Mouse (Mus musculus) cerebellum, adult 8-10 months (tissue): ENCODE measurements around the gene Mnat1.
"Not testable (repeated sequence)": the region's sequence is repeated elsewhere in the genome, so short reads cannot be mapped to it uniquely, and the experiment has no call there.

Experiments used
- DNase-seq: peaks from one replicate; pipeline ENCODE4 v3.0.0; 2022

Gene Mnat1

GRCm38 (mm10) chr12:73123093-73124041, at the start of gene Mnat1:
TSS of gene Mnat1 (plus strand) at chr12:73123717.
- DNase-seq = peak; percentile 89

GRCm38 (mm10) chr12:73081828-73082227, 41.7 kb upstream of the Mnat1 start:
- DNase-seq = not testable (repeated sequence)

- no peak for DNase-seq
Observed at GRCm38 (mm10) chr12:73083773-73084172, 39.7 kb upstream of the Mnat1 start.

DNA sequence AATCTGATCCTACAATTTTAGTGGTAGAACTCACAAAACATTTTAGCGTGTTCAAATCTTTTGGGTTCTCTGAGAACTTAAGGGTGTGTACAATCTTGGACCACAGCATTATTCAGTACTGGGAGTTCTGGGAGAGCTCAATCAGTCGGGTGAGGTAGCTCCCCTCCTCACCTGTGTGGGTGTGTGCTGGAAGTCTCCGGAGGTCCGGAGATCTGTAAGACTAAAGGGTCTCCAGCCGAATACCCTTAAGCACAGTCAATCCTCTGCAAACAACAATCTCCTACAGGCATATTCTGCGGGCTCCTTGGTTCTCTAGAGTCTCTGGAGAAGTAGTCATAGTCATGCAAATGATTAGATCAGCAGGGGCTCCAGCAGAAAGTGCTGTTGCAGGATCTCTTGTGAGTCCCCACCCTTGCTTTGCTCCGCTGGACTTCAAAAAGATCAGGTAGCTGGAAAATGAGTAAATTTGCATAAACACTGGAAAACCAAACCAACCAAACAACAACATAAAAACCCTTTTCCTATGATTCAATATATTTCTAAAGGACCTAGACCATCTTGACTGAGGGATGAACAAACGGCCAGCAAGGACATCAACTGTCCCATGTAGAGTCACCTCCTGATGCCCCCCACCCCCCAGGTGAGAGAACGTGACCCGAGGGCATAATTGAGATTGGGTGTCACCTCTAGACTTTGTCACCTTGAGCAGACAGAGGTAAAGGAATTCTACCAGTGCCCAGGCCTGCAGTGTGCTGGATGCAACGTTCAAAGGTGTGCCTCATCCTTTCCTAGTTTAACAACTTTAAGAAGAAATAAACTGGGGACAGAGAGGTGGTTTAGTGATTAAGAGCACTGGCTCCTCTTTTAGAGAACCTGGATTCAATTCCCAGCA, 37.5 kb upstream of the Mnat1 start:
- DNase-seq = no peak

DNA sequence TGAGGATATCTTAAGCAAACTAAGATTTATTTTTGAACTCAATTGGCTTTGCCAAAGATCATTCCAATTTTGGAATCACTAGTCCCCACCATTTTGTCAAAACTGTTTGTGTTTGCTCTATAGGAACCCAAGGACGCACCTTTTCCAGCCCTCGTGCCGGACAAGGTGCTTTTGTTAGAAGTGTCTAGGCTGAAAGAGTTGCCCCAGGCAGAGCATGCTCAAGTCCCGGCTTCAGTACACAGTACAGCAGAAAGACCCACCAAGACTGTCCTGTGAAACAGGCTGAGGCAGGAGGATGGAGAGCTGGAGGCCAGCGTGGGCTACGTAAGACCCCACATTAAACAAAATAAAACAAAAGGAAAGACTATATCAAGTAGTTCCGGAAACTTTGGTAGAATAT, 36.4 kb upstream of the Mnat1 start:
- no peak for DNase-seq

DNA sequence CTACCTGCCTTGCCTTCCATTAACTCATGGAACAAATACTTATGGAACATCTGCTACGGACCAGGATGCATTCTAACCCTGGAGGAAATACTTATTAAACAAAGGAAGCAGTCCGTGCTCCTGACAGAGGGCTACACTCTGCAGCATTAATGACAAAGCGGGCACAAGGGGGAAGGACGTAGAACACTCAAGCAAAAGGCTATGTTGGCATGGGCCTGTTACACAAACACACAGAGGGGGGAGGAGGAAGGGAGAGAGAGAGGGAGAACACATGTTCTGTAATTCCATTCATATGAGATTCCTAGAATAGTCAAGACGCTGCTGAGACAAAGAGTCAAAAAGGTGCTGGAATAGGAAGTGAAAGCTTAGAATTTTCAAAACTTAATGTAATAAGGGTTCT, 35.0 kb upstream of the Mnat1 start:
- DNase-seq = no peak

DNA sequence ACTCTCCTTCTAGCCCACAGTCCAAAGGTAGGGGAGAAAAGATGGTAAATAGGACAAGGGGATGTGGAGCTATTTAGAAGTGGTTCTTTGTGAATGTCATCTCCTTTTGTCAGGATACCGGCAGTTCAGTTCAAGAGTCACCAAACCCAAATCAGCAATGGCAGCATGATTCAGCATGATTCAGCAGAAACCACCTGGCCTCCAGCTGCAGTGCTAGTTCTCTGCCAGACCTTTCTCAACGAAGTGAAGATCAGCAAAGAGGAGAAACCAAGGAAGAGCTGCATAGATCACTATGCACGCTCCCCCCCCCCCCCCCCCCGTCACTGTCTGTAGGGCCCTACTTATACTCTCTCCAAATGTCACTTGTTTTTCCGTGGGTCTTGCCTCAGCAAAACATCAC, 34.6 kb upstream of the Mnat1 start:
- DNase-seq = no peak

DNA sequence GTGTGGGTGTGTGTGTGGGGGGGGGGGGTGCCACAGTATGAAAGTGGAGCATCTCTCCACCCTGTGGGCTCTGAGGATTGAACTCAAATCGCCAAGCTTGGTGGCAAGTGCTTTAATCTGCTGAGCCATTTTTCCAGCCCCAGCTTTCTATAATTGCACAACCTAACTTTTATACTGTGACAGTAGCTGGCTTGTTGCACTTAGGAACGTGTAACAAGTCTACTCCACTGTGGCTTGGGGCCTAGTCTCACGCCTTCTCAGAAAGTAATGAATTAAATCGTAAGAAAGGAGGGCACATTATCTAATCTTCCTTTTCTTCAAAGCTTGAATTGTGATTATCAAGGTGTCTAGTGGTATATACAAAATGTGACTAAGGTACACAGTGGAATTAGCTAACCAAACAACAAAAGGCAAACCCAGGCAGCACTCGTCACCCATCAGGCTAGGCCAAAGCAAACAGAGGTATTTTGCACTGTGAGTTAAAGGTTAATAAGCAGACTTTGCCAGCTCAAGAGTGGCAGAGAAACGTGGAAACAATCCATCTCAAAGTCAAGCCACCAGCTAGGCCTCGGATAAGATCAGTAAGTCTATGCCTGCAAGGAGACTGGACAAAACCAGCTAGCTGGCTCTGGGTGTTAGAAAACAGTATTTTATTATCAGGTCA, 32.7 kb upstream of the Mnat1 start:
- DNase-seq = no peak

DNA sequence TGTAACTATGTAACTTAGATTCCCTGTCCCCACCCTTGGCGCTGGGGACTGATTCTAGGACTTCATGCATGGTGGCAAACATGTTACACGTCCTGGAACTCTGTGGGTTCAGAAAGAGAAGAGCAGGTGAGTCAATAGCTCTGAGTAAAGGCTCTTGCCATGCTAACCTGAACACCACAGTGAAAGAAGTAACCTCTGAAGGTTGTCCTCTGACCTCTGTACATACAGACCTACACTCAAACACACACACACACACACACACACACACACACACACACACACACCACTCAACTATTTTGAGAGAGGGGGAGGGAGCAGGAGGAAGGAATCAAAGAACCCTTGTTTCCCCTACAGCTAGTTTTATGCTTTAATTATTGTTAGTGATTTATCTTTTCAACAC, 29.3 kb upstream of the Mnat1 start:
- no peak for DNase-seq

GRCm38 (mm10) chr12:73094605-73095004, 28.9 kb upstream of the Mnat1 start:
- no peak for DNase-seq

- not testable (repeated sequence) for DNase-seq
Observed at GRCm38 (mm10) chr12:73096177-73096576, 27.3 kb upstream of the Mnat1 start.

- no peak for DNase-seq
Observed at GRCm38 (mm10) chr12:73098593-73098992, 24.9 kb upstream of the Mnat1 start.

- DNase-seq = no peak
Observed at GRCm38 (mm10) chr12:73103713-73104112, 19.8 kb upstream of the Mnat1 start.

DNA sequence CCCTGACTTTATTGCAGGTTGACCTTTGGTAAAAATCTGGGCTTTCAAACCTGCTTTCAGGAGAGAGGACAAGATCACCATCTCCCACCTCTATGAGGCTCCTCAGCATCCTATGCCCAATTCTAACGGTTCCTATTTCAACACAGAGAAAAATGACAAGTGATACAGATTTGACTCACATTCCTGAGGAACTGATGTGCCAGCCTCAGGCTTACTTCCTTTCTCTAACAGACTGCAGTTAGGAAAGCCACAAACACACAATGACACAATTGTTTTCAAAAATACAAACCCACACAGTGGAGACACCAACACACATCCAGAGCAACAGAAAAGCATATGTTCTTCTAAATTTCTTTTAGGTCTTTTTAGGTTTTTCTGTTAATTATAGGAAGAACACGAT, 15.7 kb upstream of the Mnat1 start:
- no peak for DNase-seq

- no peak for DNase-seq
Observed at GRCm38 (mm10) chr12:73110431-73111111, 12.9 kb upstream of the Mnat1 start.

- DNase-seq = peak; percentile 17
Observed at GRCm38 (mm10) chr12:73111561-73112325, 11.8 kb upstream of the Mnat1 start.

DNA sequence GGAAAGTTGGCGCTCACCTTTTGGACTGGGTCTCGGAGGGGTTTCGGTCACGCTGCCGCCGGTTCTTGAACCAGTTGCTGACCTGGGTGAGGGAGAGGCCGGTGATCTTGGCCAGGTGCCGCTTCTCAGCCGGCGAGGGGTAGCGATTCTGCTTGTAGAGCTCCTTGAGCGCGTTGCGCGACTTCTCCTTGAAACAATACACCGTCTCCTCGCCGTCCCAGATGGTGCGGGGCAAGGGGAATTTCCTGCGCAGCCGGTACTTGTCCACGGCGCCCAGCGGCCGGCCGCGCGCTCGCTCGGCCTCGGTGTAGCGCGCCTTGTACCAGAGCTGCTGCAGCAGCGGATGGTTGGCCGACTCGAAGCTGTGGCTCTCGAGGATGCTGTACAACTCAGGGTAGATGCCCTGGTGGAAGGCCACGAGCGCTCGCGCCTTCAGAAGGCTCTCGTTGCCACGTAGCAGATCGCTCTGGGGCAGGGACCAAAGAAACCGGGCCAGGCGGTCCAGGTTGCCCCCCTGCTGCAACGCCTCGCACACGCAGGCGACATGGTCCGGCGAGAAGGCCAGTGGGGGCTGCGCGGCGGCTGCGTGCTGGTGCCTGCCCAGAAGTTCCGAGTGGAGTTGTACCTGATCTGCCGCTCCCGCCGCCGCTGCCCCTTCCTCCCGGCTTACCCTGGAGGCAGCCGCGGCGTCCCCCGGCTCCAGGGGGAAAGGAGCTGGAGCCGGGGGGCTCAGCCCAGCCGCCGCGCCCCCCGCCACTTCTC, 11.0 kb upstream of the Mnat1 start:
- peak; percentile 41 for DNase-seq

DNA sequence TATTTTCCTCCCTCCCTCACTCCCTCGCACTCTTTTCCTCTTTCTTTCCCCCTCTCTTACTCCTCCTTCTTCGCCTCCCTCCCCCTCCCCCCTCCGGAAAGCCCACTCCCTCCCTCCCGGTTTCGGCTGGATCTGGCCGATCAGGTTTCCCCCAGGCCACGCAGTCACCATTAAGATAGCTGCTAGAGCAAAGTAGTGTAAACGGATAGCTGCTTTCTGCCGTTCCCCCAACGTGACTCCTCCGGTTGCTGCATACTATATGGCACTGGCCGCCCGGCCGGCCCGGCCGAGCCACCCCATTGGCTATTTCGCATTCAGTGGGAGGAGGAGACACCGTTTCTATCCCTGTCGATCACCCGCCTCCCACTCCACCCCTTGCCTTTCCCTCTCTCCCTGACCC, 10.3 kb upstream of the Mnat1 start, which contains the start of gene Six4:
Six4 (minus strand) TSS at position 261 of the 400 bp plus-strand sequence.
- peak; percentile 78 for DNase-seq

DNA sequence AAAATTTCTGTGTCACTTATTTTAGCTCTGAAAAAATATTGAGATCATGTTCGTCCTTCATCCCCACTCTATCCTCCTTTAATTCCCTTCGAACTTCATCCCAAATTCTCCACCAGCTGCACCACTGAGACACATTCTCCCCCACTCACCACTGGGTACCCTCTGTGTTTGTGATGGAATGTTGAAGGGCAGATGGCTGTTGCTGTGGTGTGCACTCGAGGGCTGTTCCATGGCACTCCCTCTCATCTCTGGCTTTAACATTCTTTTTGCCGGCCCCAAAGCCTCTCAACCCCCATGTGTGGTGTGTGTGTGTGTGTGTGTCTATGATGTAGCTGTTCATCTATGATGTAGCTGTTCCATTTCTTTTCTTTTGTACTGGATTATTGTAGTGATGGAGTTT, 1.7 kb downstream of the Mnat1 start:
- no peak for DNase-seq

DNA sequence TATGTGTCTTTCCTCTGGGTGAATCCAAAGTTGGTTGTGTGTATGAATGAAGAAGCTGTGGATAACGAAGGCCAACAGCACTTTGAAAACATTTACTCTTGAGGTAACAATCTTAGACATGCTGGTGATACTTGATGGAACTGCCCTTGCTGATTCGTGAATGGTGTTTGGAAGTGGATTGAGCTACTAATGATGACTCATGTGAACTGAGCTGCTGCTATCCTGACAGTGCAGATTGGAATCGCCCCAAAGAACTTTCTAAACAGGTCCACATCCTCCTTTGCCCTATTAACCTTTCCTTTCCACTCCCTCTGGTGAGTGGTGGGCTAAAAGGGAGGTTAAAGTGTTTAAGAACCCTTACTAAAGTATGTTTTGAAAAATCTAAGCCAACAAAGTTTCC, 17.2 kb downstream of the Mnat1 start:
- DNase-seq = no peak

GRCm38 (mm10) chr12:73147236-73147635, 23.7 kb downstream of the Mnat1 start:
- DNase-seq = no peak
